Mouse (Mus musculus) limb, embryonic 11.5 days (tissue): ENCODE data around the gene 2900092C05Rik. TPM values are rescaled to one million over a fixed set of nuclear protein-coding genes. Genes with fewer than 3 reads are reported as not detected.
A peak's percentile ranks its signal among the peaks of the same experiment; 100 is the strongest.

Experiments
- ATAC-seq: fragments of 200-750 bp; cut with Nextera tagmentation; 2 replicates; pipeline ENCODE4 v1.8.0; 2017; ENCODE audit warnings: low read depth; ENCODE audit not compliant: insufficient number of reproducible peaks, low FRiP score, low TSS enrichment
- DNase-seq: peaks from one replicate; pipeline ENCODE4 v3.0.0-alpha.2; 2015; ENCODE audit warnings: low spot score
- H3K27ac ChIP-seq: fragments of 300-500 bp; sonication (generic); replicated peaks from 2 replicates; pipeline ENCODE4 v1.5.1; 2014; ENCODE audit warnings: low read depth, mild to moderate bottlenecking, low read length
- H3K27me3 ChIP-seq: fragments of 300-500 bp; sonication (generic); 2 replicates; pipeline ENCODE4 v1.6.1; 2014; ENCODE audit warnings: mild to moderate bottlenecking, low read length, mixed read lengths; ENCODE audit not compliant: control insufficient read depth, insufficient read depth
- H3K36me3 ChIP-seq: fragments of 300-500 bp; sonication (generic); 2 replicates; pipeline ENCODE4 v1.6.1; 2014; ENCODE audit warnings: mild to moderate bottlenecking, low read length, moderate library complexity, mixed read lengths; ENCODE audit not compliant: control insufficient read depth, insufficient read depth
- H3K4me1 ChIP-seq: fragments of 300-500 bp; sonication (generic); 2 replicates; pipeline ENCODE4 v1.6.1; 2014; ENCODE audit warnings: low read length, mixed read lengths; ENCODE audit not compliant: control insufficient read depth, insufficient read depth
- H3K4me2 ChIP-seq: fragments of 300-500 bp; sonication (generic); 2 replicates; pipeline ENCODE4 v1.6.1; 2014; ENCODE audit warnings: low read depth, mild to moderate bottlenecking, moderate library complexity; ENCODE audit not compliant: severe bottlenecking
- H3K4me3 ChIP-seq: fragments of 300-500 bp; sonication (generic); 2 replicates; pipeline ENCODE4 v1.5.1; 2014; ENCODE audit warnings: low read depth, low read length
- H3K9ac ChIP-seq: fragments of 300-500 bp; sonication (generic); 2 replicates; pipeline ENCODE4 v1.6.1; 2014; ENCODE audit warnings: mild to moderate bottlenecking, low read length
- H3K9me3 ChIP-seq: fragments of 300-500 bp; sonication (generic); 2 replicates; pipeline ENCODE4 v1.6.1; 2016; ENCODE audit warnings: low read length; ENCODE audit not compliant: control insufficient read depth
- WGBS: fragments of 180-500 bp; shearing (Covaris S2); extraction: QIAGEN DNeasy Blood & Tissue Kit; methylation state at CpG from one replicate; pipeline ENCODE4 v1.1.7; 2014; 5-methylcytosine and 5-hydroxymethylcytosine counted together
- polyA plus RNA-seq: library from polyadenylated mRNA; unstranded; fragments of >200 nt; fragmentation: Nextera tagmentation; extraction: Ambion mirVana; gene quantifications from 2 replicates; pipeline ENCODE4 v1.2.1, GENCODE M21; 2014

Gene 2900092C05Rik
- not detected in 2 replicates for polyA plus RNA-seq

GRCm38 (mm10) chr7:12512217-12512616 lies at the start of gene 2900092C05Rik:
TSS of gene 2900092C05Rik (plus strand) at chr7:12512517.
- Histone ChIP-seq H3K9me3 (peaks cover 5% of the 10 kb centered on the region; the same call in 1 of the 2 replicates), H3K27ac (no peak within 1 kb of the TSS), H3K9ac (no peak within 1 kb of the TSS), H3K4me1 (no peaks in the 10 kb centered on the region), H3K27me3 (no peaks in the 10 kb centered on the region), H3K4me2 (no peak within 1 kb of the TSS), H3K4me3 (no peak within 1 kb of the TSS), H3K36me3 (no peaks in the 10 kb centered on the region)
- ATAC-seq = no peak
- no peak for DNase-seq
- WGBS = 54% methylated on average over 2 of the region's 2 CpGs

- ATAC-seq = peak; percentile 96
- under 1% methylated on average over 52 of the region's 53 CpGs for WGBS
Observed at GRCm38 (mm10) chr7:12478158-12479008, 33.9 kb upstream of the 2900092C05Rik start, which contains the start of gene Zfp606. TSS of gene Zfp606 (plus strand) at chr7:12478293.

GRCm38 (mm10) chr7:12479009-12479346 lies 33.3 kb upstream of the 2900092C05Rik start:
- Histone ChIP-seq H3K27me3 (no peaks in the 10 kb centered on the region), H3K9me3 (peaks cover 10% of the 10 kb centered on the region; the same call in 1 of the 2 replicates), H3K36me3 (peaks cover 33% of the 10 kb centered on the region), H3K4me2 (peak overlapping the region; percentile 49), H3K27ac (no peak overlapping the region), H3K4me3 (peak overlapping the region; percentile 80), H3K4me1 (no peaks in the 10 kb centered on the region), H3K9ac (peak overlapping the region; percentile 94)
- WGBS = 0% methylated on average over 8 of the region's 8 CpGs
- ATAC-seq (no peak; the same call in 1 of the 2 replicates), DNase-seq (no peak)

More at GRCm38 (mm10) chr7:12478158-12479008, 33.9 kb upstream of the 2900092C05Rik start, which contains the start of gene Zfp606:
- Histone ChIP-seq H3K4me1 (no peaks in the 10 kb centered on the region), H3K9ac (peak within 1 kb of the TSS; percentile 94), H3K4me3 (peak within 1 kb of the TSS; percentile 80), H3K27ac (peak within 1 kb of the TSS; percentile 70), H3K27me3 (no peaks in the 10 kb centered on the region), H3K36me3 (peaks cover 27% of the 10 kb centered on the region), H3K4me2 (peak within 1 kb of the TSS; percentile 49), H3K9me3 (peaks cover 10% of the 10 kb centered on the region; the same call in 1 of the 2 replicates)
- DNase-seq = peak; percentile 87

- peak overlapping the region; percentile 49 for H3K4me2 ChIP-seq
- no peaks in the 10 kb centered on the region for H3K4me1 ChIP-seq
- peak overlapping the region; percentile 80 for H3K4me3 ChIP-seq
- no peak overlapping the region for H3K27ac ChIP-seq
- DNase-seq (no peak), ATAC-seq (no peak)
- H3K36me3 ChIP-seq = peaks cover 39% of the 10 kb centered on the region
- WGBS = 78% methylated on average over 4 of the region's 4 CpGs
- H3K9ac ChIP-seq = no peak overlapping the region
- H3K9me3 ChIP-seq = peaks cover 10% of the 10 kb centered on the region; the same call in 1 of the 2 replicates
- no peaks in the 10 kb centered on the region for H3K27me3 ChIP-seq
Observed at GRCm38 (mm10) chr7:12479525-12479924, 32.8 kb upstream of the 2900092C05Rik start.

GRCm38 (mm10) chr7:12483771-12484170 lies 28.5 kb upstream of the 2900092C05Rik start:
- no peak overlapping the region for H3K4me3 ChIP-seq
- peaks cover 73% of the 10 kb centered on the region for H3K36me3 ChIP-seq
- peaks cover 15% of the 10 kb centered on the region for H3K9me3 ChIP-seq
- H3K27ac ChIP-seq = no peak overlapping the region
- 99% methylated on average over 6 of the region's 6 CpGs for WGBS
- ATAC-seq (no peak), DNase-seq (no peak)
- H3K4me2 ChIP-seq = no peak overlapping the region
- no peaks in the 10 kb centered on the region for H3K4me1 ChIP-seq
- no peak overlapping the region for H3K9ac ChIP-seq
- H3K27me3 ChIP-seq = no peaks in the 10 kb centered on the region

GRCm38 (mm10) chr7:12485956-12486355 lies 26.4 kb upstream of the 2900092C05Rik start:
- Histone ChIP-seq H3K9ac (no peak overlapping the region), H3K4me1 (no peaks in the 10 kb centered on the region), H3K4me3 (no peak overlapping the region), H3K4me2 (no peak overlapping the region), H3K27me3 (no peaks in the 10 kb centered on the region), H3K9me3 (peaks cover 28% of the 10 kb centered on the region), H3K36me3 (peaks cover 84% of the 10 kb centered on the region), H3K27ac (no peak overlapping the region)
- 88% methylated on average over 1 of the region's 1 CpGs for WGBS
- no peak for ATAC-seq
- DNase-seq = no peak

GRCm38 (mm10) chr7:12486691-12487090 lies 25.6 kb upstream of the 2900092C05Rik start:
- DNase-seq (no peak), ATAC-seq (no peak)
- H3K36me3 ChIP-seq = peaks cover 85% of the 10 kb centered on the region
- H3K4me2 ChIP-seq = no peak overlapping the region
- no peak overlapping the region for H3K27ac ChIP-seq
- H3K9ac ChIP-seq = no peak overlapping the region
- no peaks in the 10 kb centered on the region for H3K27me3 ChIP-seq
- H3K9me3 ChIP-seq = peaks cover 25% of the 10 kb centered on the region
- no peak overlapping the region for H3K4me3 ChIP-seq
- no peaks in the 10 kb centered on the region for H3K4me1 ChIP-seq

GRCm38 (mm10) chr7:12510913-12511312 lies 1.4 kb upstream of the 2900092C05Rik start:
- ATAC-seq = no peak
- no peaks in the 10 kb centered on the region for H3K4me1 ChIP-seq

More at GRCm38 (mm10) chr7:12510913-12511312, 1.4 kb upstream of the 2900092C05Rik start:
- Histone ChIP-seq H3K9me3 (peaks cover 5% of the 10 kb centered on the region; the same call in 1 of the 2 replicates), H3K27ac (no peak overlapping the region), H3K36me3 (no peaks in the 10 kb centered on the region), H3K4me3 (no peak overlapping the region), H3K4me2 (no peak overlapping the region), H3K27me3 (no peaks in the 10 kb centered on the region), H3K9ac (no peak overlapping the region)
- 72% methylated on average over 1 of the region's 1 CpGs for WGBS
- no peak for DNase-seq
